Mouse (Mus musculus) liver, adult 2 months (tissue): Measurements from ENCODE around the gene Ppard.

ENCODE experiments used
- CTCF ChIP-seq: fragments of 200-500 bp; IDR thresholded peaks from 2 replicates; pipeline ENCODE4 v1.5.1; 2011; ENCODE audit warnings: low read depth, low read length, control low read depth
- POLR2A ChIP-seq: fragments of 200-500 bp; IDR thresholded peaks from 2 replicates; pipeline ENCODE4 v1.6.1; 2011; ENCODE audit warnings: low read length, control low read depth; ENCODE audit not compliant: insufficient read depth; ENCODE audit errors: extremely low read depth

DNA sequence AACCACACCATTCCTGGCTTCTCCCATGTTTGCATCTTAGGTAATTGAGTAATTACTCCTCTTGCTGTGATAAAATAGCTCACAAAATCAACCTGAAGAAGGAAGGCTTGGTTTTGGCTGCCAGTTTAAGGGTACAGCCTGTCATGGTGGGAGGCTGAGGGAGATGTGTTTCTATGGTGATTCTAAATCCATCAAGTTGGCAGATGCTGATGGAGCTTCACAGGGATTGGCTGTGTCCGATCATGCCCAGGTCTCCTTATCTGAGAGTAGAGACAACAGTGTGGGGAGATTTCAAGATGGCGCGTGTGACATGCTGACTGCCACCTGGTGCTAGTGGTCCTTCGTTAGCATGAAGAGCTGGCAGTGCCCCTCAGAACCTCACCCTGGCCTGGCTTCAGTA lies 89.2 kb downstream of the Ppard start:
- TF ChIP-seq POLR2A (no peak), CTCF (no peak)
